8 mouse cellular contexts compared by ENCODE assay signal in genomic region chr7:127770039-127770905, GRCm38 (mm10). TPM values are rescaled to one million over a fixed set of nuclear protein-coding genes. Genes with fewer than 3 reads are reported as not detected.
DNase-seq lines count a peak whose midpoint lies in the region; ATAC-seq and TF ChIP-seq lines count a peak whose summit lies in the region.

No protein-coding gene starts in this region.

- peak overlapping the region; percentile 88 for H3K9ac ChIP-seq in heart, embryonic 12.5 days
- peak overlapping the region; percentile 98 for H3K9ac ChIP-seq in MEL (ENCODE audit: control insufficient read depth, low read depth, low read length, poor library complexity, severe bottlenecking)
- H3K9ac ChIP-seq in forebrain, embryonic 11.5 days (ENCODE audit: low read length): peak overlapping the region; percentile 65
- peak overlapping the region; percentile 86 for H3K9ac ChIP-seq in limb, embryonic 12.5 days (replicated peaks)
- peak overlapping the region; percentile 53 for H3K9ac ChIP-seq in neural tube, embryonic 14.5 days (replicated peaks; ENCODE audit: low read depth, low read length)

- TF ChIP-seq EP300 in MEL (IDR thresholded peaks at IDR 0.05; ENCODE audit: low read depth in 1 of 2, low read length in 2 of 2): peak; percentile 65 to 92

- peaks cover 3% of the 10 kb centered on the region; the same call in 1 of the 2 replicates for H3K27me3 ChIP-seq in heart, embryonic 12.5 days (replicated peaks)
- H3K27me3 ChIP-seq in MEL (ENCODE audit: control insufficient read depth in 1 of 2, insufficient read depth in 2 of 2, low read length in 2 of 2): no peaks in the 10 kb centered on the region
- H3K27me3 ChIP-seq in forebrain, embryonic 11.5 days (ENCODE audit: control insufficient read depth, insufficient read depth, low read length): no peaks in the 10 kb centered on the region
- H3K27me3 ChIP-seq in limb, embryonic 12.5 days: no peaks in the 10 kb centered on the region
- H3K27me3 ChIP-seq in neural tube, embryonic 14.5 days (ENCODE audit: control insufficient read depth, insufficient read depth, low read length): no peaks in the 10 kb centered on the region

- WGBS in heart, embryonic 12.5 days: 2% methylated on average over 27 of the region's 27 CpGs
- 6% methylated on average over 27 of the region's 27 CpGs for WGBS in forebrain, embryonic 11.5 days
- 3% methylated on average over 27 of the region's 27 CpGs for WGBS in limb, embryonic 12.5 days
- 5% methylated on average over 27 of the region's 27 CpGs for WGBS in neural tube, embryonic 14.5 days

- no peak for TF ChIP-seq RAD21 in MEL (IDR thresholded peaks at IDR 0.05; ENCODE audit: low read depth, low read length)

- peak overlapping the region; percentile 75 for H3K4me3 ChIP-seq in heart, embryonic 12.5 days
- peak overlapping the region; percentile 82 to 93 for H3K4me3 ChIP-seq in MEL (ENCODE audit: control insufficient read depth in 1 of 2, insufficient read depth in 1 of 2, low read depth in 2 of 2, low read length in 2 of 2)
- peak overlapping the region; percentile 35 for H3K4me3 ChIP-seq in forebrain, embryonic 11.5 days (ENCODE audit: low read depth, low read length)
- peak overlapping the region; percentile 67 for H3K4me3 ChIP-seq in limb, embryonic 12.5 days (replicated peaks)
- peak overlapping the region; percentile 40 for H3K4me3 ChIP-seq in neural tube, embryonic 14.5 days (ENCODE audit: low read depth, low read length)

- peak; percentile 52 for ATAC-seq in heart, embryonic 12.5 days (ENCODE audit: insufficient number of reproducible peaks, low FRiP score)
- peak; percentile 13; the same call in 1 of the 2 replicates for ATAC-seq in forebrain, embryonic 11.5 days (replicated peaks; ENCODE audit: low FRiP score)
- peak; percentile 35 for ATAC-seq in limb, embryonic 12.5 days (ENCODE audit: insufficient number of reproducible peaks, insufficient read depth, low FRiP score, low TSS enrichment, low read depth)
- ATAC-seq in neural tube, embryonic 14.5 days (ENCODE audit: low read depth): peak; percentile 25; the same call in 1 of the 2 replicates
- ATAC-seq in inflammation-experienced regulatory T-cells, adult 6 months: no peak

- peaks cover 24% of the 10 kb centered on the region for H3K4me1 ChIP-seq in heart, embryonic 12.5 days (replicated peaks)
- peaks cover 5 to 34% of the 10 kb centered on the region in 2 experiments; a peak in 3 of 4 replicates for H3K4me1 ChIP-seq in MEL (ENCODE audit: control insufficient read depth in 1 of 2, insufficient read depth in 2 of 2, low read length in 2 of 2)
- H3K4me1 ChIP-seq in forebrain, embryonic 11.5 days (replicated peaks; ENCODE audit: control insufficient read depth, insufficient read depth, low read length): peaks cover 14% of the 10 kb centered on the region; the same call in 1 of the 2 replicates
- peaks cover 36% of the 10 kb centered on the region for H3K4me1 ChIP-seq in limb, embryonic 12.5 days (replicated peaks)
- peaks cover 8% of the 10 kb centered on the region; the same call in 1 of the 2 replicates for H3K4me1 ChIP-seq in neural tube, embryonic 14.5 days (ENCODE audit: control insufficient read depth, insufficient read depth, low read length)

- peak overlapping the region; percentile 82 for H3K27ac ChIP-seq in heart, embryonic 12.5 days (ENCODE audit: poor library complexity, severe bottlenecking)
- H3K27ac ChIP-seq in MEL (ENCODE audit: control insufficient read depth, low read depth, low read length): peak overlapping the region; percentile 93
- no peak overlapping the region for H3K27ac ChIP-seq in forebrain, embryonic 11.5 days (ENCODE audit: low read depth, low read length)
- H3K27ac ChIP-seq in limb, embryonic 12.5 days: peak overlapping the region; percentile 96
- peak overlapping the region; percentile 30; the same call in 1 of the 2 replicates for H3K27ac ChIP-seq in neural tube, embryonic 14.5 days (ENCODE audit: low read depth, low read length)

- TF ChIP-seq POLR2A in MEL (IDR thresholded peaks at IDR 0.05; ENCODE audit: control insufficient read depth in 1 of 2, insufficient read depth in 1 of 2, low read depth in 1 of 2, low read length in 2 of 2, poor library complexity in 1 of 2): peak; percentile 52 to 56; a peak in 3 of 4 replicates

- no peak for TF ChIP-seq CTCF in MEL (IDR thresholded peaks at IDR 0.05 in 2 of 3, conservative IDR thresholded peaks at IDR 0.05 in 1 of 3; ENCODE audit: control insufficient read depth in 1 of 3, insufficient read depth in 1 of 3, low read depth in 2 of 3, low read length in 3 of 3, poor library complexity in 1 of 3, severe bottlenecking in 1 of 3)

- H3K36me3 ChIP-seq in heart, embryonic 12.5 days: peaks cover 28% of the 10 kb centered on the region
- peaks cover 0 to 28% of the 10 kb centered on the region in 2 experiments; a peak in 2 of 4 replicates for H3K36me3 ChIP-seq in MEL (ENCODE audit: control insufficient read depth in 1 of 2, insufficient read depth in 2 of 2, low read length in 2 of 2)
- peaks cover 5% of the 10 kb centered on the region; the same call in 1 of the 2 replicates for H3K36me3 ChIP-seq in forebrain, embryonic 11.5 days (ENCODE audit: control insufficient read depth, insufficient read depth, low read length)
- peaks cover 33% of the 10 kb centered on the region for H3K36me3 ChIP-seq in limb, embryonic 12.5 days
- H3K36me3 ChIP-seq in neural tube, embryonic 14.5 days (ENCODE audit: control insufficient read depth, insufficient read depth, low read length): peaks cover 24% of the 10 kb centered on the region

- no peaks in the 10 kb centered on the region for H3K9me3 ChIP-seq in heart, embryonic 12.5 days (replicated peaks)
- H3K9me3 ChIP-seq in MEL (replicated peaks; ENCODE audit: insufficient read depth, low read length): no peaks in the 10 kb centered on the region
- no peaks in the 10 kb centered on the region for H3K9me3 ChIP-seq in forebrain, embryonic 11.5 days (ENCODE audit: control insufficient read depth, low read length)
- no peaks in the 10 kb centered on the region for H3K9me3 ChIP-seq in limb, embryonic 12.5 days
- no peaks in the 10 kb centered on the region for H3K9me3 ChIP-seq in neural tube, embryonic 14.5 days (ENCODE audit: control insufficient read depth, low read length)

- H3K4me2 ChIP-seq in heart, embryonic 12.5 days: peak overlapping the region; percentile 94
- peak overlapping the region; percentile 63 for H3K4me2 ChIP-seq in forebrain, embryonic 11.5 days (ENCODE audit: low read depth, low read length, severe bottlenecking)
- peak overlapping the region; percentile 92 for H3K4me2 ChIP-seq in limb, embryonic 12.5 days
- peak overlapping the region; percentile 61 for H3K4me2 ChIP-seq in neural tube, embryonic 14.5 days (ENCODE audit: low read depth, low read length)

- DNase-seq in heart, adult 18-20 months: no peak
- DNase-seq in MEL (ENCODE audit: low read depth, low spot score): peak; percentile 78
- no peak for DNase-seq in forebrain, embryonic 11.5 days (ENCODE audit: low spot score)
- no peak for DNase-seq in cerebellum, adult 11-12 months

- H3K79me2 ChIP-seq in MEL (ENCODE audit: control insufficient read depth, insufficient read depth, low read length, poor library complexity): peaks cover 24% of the 10 kb centered on the region

RNA-seq across cellular contexts. Expression of gene Orai3, which starts 0.7 kb away (rescaled TPM):
- 13.3 and 14.6 TPM in 2 replicates for polyA plus RNA-seq in heart, embryonic 12.5 days (2016; fragmentation: Nextera tagmentation; extraction: Ambion mirVana)
- 10 to 100 TPM; 20.5 to 26.4 TPM for total RNA-seq in heart, adult 18-20 months (2021)
- total RNA-seq in MEL (2012; rRNA removed): 31.4 and 37.5 TPM in 2 replicates
- polyA plus RNA-seq in MEL (2012; ENCODE audit: insufficient read depth in 1 of 2, insufficient read length in 2 of 2, low read depth in 1 of 2, low replicate concordance in 2 of 2, missing spikeins in 1 of 2): 10 to 100 TPM in 1 of 2 experiments, not detected in 1; 47.2 TPM
- polyA plus RNA-seq in forebrain, embryonic 11.5 days (2014; fragmentation: Nextera tagmentation; extraction: Ambion mirVana): 6.6 and 7.1 TPM in 2 replicates
- polyA plus RNA-seq in limb, embryonic 12.5 days (2016; fragmentation: Nextera tagmentation; extraction: Ambion mirVana): 15.2 and 15.4 TPM in 2 replicates
- 4.6 and 6.8 TPM in 2 replicates for polyA plus RNA-seq in neural tube, embryonic 14.5 days (2014; fragmentation: Nextera tagmentation; extraction: Ambion mirVana)
- 10 to 100 TPM; 11.3 to 14.3 (median 14.2) TPM for polyA plus RNA-seq in inflammation-experienced regulatory T-cells, adult 6 months (2017; shearing (Covaris generic))

RNA-seq across cellular contexts. Expression of gene Setd1a, which starts 6.2 kb away (rescaled TPM):
- polyA plus RNA-seq in heart, embryonic 12.5 days (2016; fragmentation: Nextera tagmentation; extraction: Ambion mirVana): 12.1 and 14.6 TPM in 2 replicates
- 10 to 100 TPM; 15.8 to 19.5 TPM for total RNA-seq in heart, adult 18-20 months (2021)
- total RNA-seq in MEL (2012; rRNA removed): 9.2 and 10.3 TPM in 2 replicates
- 10 to 100 TPM in 1 of 2 experiments, not detected in 1; 55.9 TPM for polyA plus RNA-seq in MEL (2012; ENCODE audit: insufficient read depth in 1 of 2, insufficient read length in 2 of 2, low read depth in 1 of 2, low replicate concordance in 2 of 2, missing spikeins in 1 of 2)
- 28.8 and 30.7 TPM in 2 replicates for polyA plus RNA-seq in forebrain, embryonic 11.5 days (2014; fragmentation: Nextera tagmentation; extraction: Ambion mirVana)
- polyA plus RNA-seq in limb, embryonic 12.5 days (2016; fragmentation: Nextera tagmentation; extraction: Ambion mirVana): 24.7 and 25.2 TPM in 2 replicates
- polyA plus RNA-seq in neural tube, embryonic 14.5 days (2014; fragmentation: Nextera tagmentation; extraction: Ambion mirVana): 22.4 and 23.3 TPM in 2 replicates
- polyA plus RNA-seq in inflammation-experienced regulatory T-cells, adult 6 months (2017; shearing (Covaris generic)): 1 to 10 TPM; 3.9 to 7.9 (median 6.8) TPM

RNA-seq across cellular contexts. Expression of gene Gm49388, which starts 15.1 kb away (rescaled TPM):
- polyA plus RNA-seq in heart, embryonic 12.5 days (2016; fragmentation: Nextera tagmentation; extraction: Ambion mirVana): not detected in 2 replicates
- total RNA-seq in heart, adult 18-20 months (2021): 1 to 10 TPM; 2.5 to 2.6 TPM
- 0.73 and 0.88 TPM in 2 replicates for total RNA-seq in MEL (2012; rRNA removed)
- polyA plus RNA-seq in MEL (2012; ENCODE audit: insufficient read depth in 1 of 2, insufficient read length in 2 of 2, low read depth in 1 of 2, low replicate concordance in 2 of 2, missing spikeins in 1 of 2): 1 to 10 TPM in 1 of 2 experiments, not detected in 1; 1.3 TPM
- polyA plus RNA-seq in forebrain, embryonic 11.5 days (2014; fragmentation: Nextera tagmentation; extraction: Ambion mirVana): not detected in 2 replicates
- not detected in 2 replicates for polyA plus RNA-seq in limb, embryonic 12.5 days (2016; fragmentation: Nextera tagmentation; extraction: Ambion mirVana)
- polyA plus RNA-seq in neural tube, embryonic 14.5 days (2014; fragmentation: Nextera tagmentation; extraction: Ambion mirVana): 0.64 TPM in 1 of 2 replicates, not detected in the other
- polyA plus RNA-seq in inflammation-experienced regulatory T-cells, adult 6 months (2017; shearing (Covaris generic)): not detected

RNA-seq across cellular contexts. Expression of gene Fbxl19, which starts 25.9 kb away (rescaled TPM):
- 3.4 and 3.7 TPM in 2 replicates for polyA plus RNA-seq in heart, embryonic 12.5 days (2016; fragmentation: Nextera tagmentation; extraction: Ambion mirVana)
- total RNA-seq in heart, adult 18-20 months (2021): 1 to 10 TPM; 3.3 to 4.0 TPM
- 37.7 and 46.7 TPM in 2 replicates for total RNA-seq in MEL (2012; rRNA removed)
- 10 to 100 TPM in 1 of 2 experiments, not detected in 1; 58.3 TPM for polyA plus RNA-seq in MEL (2012; ENCODE audit: insufficient read depth in 1 of 2, insufficient read length in 2 of 2, low read depth in 1 of 2, low replicate concordance in 2 of 2, missing spikeins in 1 of 2)
- 7.9 and 9.7 TPM in 2 replicates for polyA plus RNA-seq in forebrain, embryonic 11.5 days (2014; fragmentation: Nextera tagmentation; extraction: Ambion mirVana)
- polyA plus RNA-seq in limb, embryonic 12.5 days (2016; fragmentation: Nextera tagmentation; extraction: Ambion mirVana): 9.0 and 10.5 TPM in 2 replicates
- 6.5 and 9.1 TPM in 2 replicates for polyA plus RNA-seq in neural tube, embryonic 14.5 days (2014; fragmentation: Nextera tagmentation; extraction: Ambion mirVana)
- polyA plus RNA-seq in inflammation-experienced regulatory T-cells, adult 6 months (2017; shearing (Covaris generic)): under 1 TPM; 0.31 to 0.87 (median 0.84) TPM

RNA-seq across cellular contexts. Expression of gene Hsd3b7, which starts 30.1 kb away (rescaled TPM):
- polyA plus RNA-seq in heart, embryonic 12.5 days (2016; fragmentation: Nextera tagmentation; extraction: Ambion mirVana): 19.0 and 21.1 TPM in 2 replicates
- total RNA-seq in heart, adult 18-20 months (2021): 10 to 100 TPM; 10.8 to 13.9 TPM
- 0.59 and 1.4 TPM in 2 replicates for total RNA-seq in MEL (2012; rRNA removed)
- under 1 TPM in 1 of 2 experiments, not detected in 1; 0.75 TPM for polyA plus RNA-seq in MEL (2012; ENCODE audit: insufficient read depth in 1 of 2, insufficient read length in 2 of 2, low read depth in 1 of 2, low replicate concordance in 2 of 2, missing spikeins in 1 of 2)
- 6.5 and 7.9 TPM in 2 replicates for polyA plus RNA-seq in forebrain, embryonic 11.5 days (2014; fragmentation: Nextera tagmentation; extraction: Ambion mirVana)
- polyA plus RNA-seq in limb, embryonic 12.5 days (2016; fragmentation: Nextera tagmentation; extraction: Ambion mirVana): 9.5 and 9.8 TPM in 2 replicates
- 7.0 and 9.6 TPM in 2 replicates for polyA plus RNA-seq in neural tube, embryonic 14.5 days (2014; fragmentation: Nextera tagmentation; extraction: Ambion mirVana)
- polyA plus RNA-seq in inflammation-experienced regulatory T-cells, adult 6 months (2017; shearing (Covaris generic)): 1 to 10 TPM; 3.6 to 5.5 (median 5.2) TPM

Comparison
In these comparisons a context has a peak if more than half of its experiments do, and no peak if none do; other contexts are left out.
1. H3K4me3 ChIP-seq: peak in every context shown above with its lines; median percentile 88 in MEL; 75 in heart, embryonic 12.5 days; 67 in limb, embryonic 12.5 days; 40 in neural tube, embryonic 14.5 days; 35 in forebrain, embryonic 11.5 days.